Mouse (Mus musculus) liver, embryonic 11.5 days (tissue): ENCODE measurements around the gene Armc10. TPM values are rescaled to one million over a fixed set of nuclear protein-coding genes. Genes with fewer than 3 reads are reported as not detected.
A peak's percentile ranks its signal among the peaks of the same experiment; 100 is the strongest.

Experiments
- ATAC-seq: fragments of 200-750 bp; cut with Nextera tagmentation; replicated peaks from 2 replicates; pipeline ENCODE4 v1.8.0; 2017; ENCODE audit warnings: moderate number of reproducible peaks, mild to moderate bottlenecking, moderate TSS enrichment, moderate library complexity; ENCODE audit not compliant: low FRiP score
- DNase-seq: peaks from one replicate; pipeline ENCODE4 v3.0.0-alpha.2; 2017; ENCODE audit warnings: low spot score
- H3K27ac ChIP-seq: fragments of 300-500 bp; sonication (generic); 2 replicates; pipeline ENCODE4 v1.5.1; 2014; ENCODE audit warnings: mild to moderate bottlenecking, low read depth, low read length, control low read depth
- H3K27me3 ChIP-seq: fragments of 300-500 bp; sonication (generic); replicated peaks from 2 replicates; pipeline ENCODE4 v1.6.1; 2014; ENCODE audit warnings: low read length, mixed read lengths; ENCODE audit not compliant: control insufficient read depth, insufficient read depth
- H3K36me3 ChIP-seq: fragments of 300-500 bp; sonication (generic); 2 replicates; pipeline ENCODE4 v1.6.1; 2014; ENCODE audit warnings: mild to moderate bottlenecking, low read length, moderate library complexity, mixed read lengths; ENCODE audit not compliant: control insufficient read depth, insufficient read depth
- H3K4me1 ChIP-seq: fragments of 300-500 bp; sonication (generic); replicated peaks from 2 replicates; pipeline ENCODE4 v1.6.1; 2014; ENCODE audit warnings: low read length, mixed read lengths; ENCODE audit not compliant: control insufficient read depth, insufficient read depth
- H3K4me2 ChIP-seq: fragments of 300-500 bp; sonication (generic); 2 replicates; pipeline ENCODE4 v1.6.1; 2014; ENCODE audit warnings: mild to moderate bottlenecking, control low read depth, moderate library complexity
- H3K4me3 ChIP-seq: fragments of 300-500 bp; sonication (generic); 2 replicates; pipeline ENCODE4 v1.5.1; 2014; ENCODE audit warnings: low read depth, low read length, control low read depth
- H3K9ac ChIP-seq: fragments of 300-500 bp; sonication (generic); 2 replicates; pipeline ENCODE4 v1.6.1; 2014; ENCODE audit warnings: low read depth, low read length, control low read depth
- H3K9me3 ChIP-seq: fragments of 300-500 bp; sonication (generic); 2 replicates; pipeline ENCODE4 v1.6.1; 2016; ENCODE audit warnings: low read length, inconsistent platforms, mixed read lengths; ENCODE audit not compliant: control insufficient read depth
- WGBS: fragments of 180-500 bp; shearing (Covaris S2); extraction: QIAGEN DNeasy Blood & Tissue Kit; methylation state at CpG from one replicate; pipeline ENCODE4 v1.1.7; 2014; 5-methylcytosine and 5-hydroxymethylcytosine counted together
- polyA plus RNA-seq: library from polyadenylated mRNA; unstranded; fragments of >200 nt; fragmentation: Nextera tagmentation; extraction: Ambion mirVana; gene quantifications from 2 replicates; pipeline ENCODE4 v1.2.1, GENCODE M21; 2014

Gene Armc10
- polyA plus RNA-seq, 1 experiment from 2014 or later = 29.8 TPM

DNA sequence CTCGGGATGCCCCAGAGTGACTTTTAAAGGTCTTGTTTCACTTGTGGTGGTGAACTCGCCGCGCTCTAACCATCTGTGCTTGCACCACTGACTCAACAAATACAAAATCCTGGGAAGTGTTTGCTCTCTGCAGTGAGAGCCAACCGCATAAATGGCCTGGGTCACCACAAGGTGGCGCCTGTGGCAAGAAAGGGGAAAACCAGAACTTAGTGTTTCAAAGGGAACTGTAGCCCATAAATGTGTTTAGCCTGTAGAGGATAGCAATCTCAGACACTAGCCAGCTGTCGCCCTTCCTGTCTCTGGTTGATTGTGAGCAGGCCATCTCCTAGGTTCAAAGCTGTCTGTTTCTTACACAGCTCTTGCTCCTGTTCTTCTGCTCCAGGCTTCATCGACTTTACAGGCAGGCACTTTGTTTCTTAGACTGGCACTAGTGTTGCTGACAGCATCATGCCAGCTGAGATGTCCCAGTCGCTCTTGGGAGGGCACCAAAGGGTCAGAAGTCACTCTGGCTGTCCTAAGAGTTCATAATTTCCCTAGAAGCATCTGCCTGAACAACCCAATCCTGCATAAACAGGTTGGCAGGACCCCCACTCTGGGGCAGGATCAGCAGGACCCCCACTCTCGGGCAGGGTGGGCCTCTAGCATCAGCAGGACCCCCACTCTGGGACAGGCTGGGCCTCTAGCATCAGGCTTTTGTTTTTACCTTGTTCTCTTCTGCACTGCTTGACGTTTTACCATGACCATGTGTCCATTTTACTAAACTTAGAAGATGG lies 13.2 kb downstream of the Armc10 start:
- no peak overlapping the region for H3K4me3 ChIP-seq
- ATAC-seq = peak; percentile 68
- H3K9me3 ChIP-seq = no peaks in the 10 kb centered on the region
- no peak overlapping the region for H3K4me2 ChIP-seq
- H3K9ac ChIP-seq = no peak overlapping the region
- H3K27ac ChIP-seq = no peak overlapping the region
- H3K4me1 ChIP-seq = no peaks in the 10 kb centered on the region
- no peaks in the 10 kb centered on the region for H3K27me3 ChIP-seq
- WGBS = 45% methylated on average over 11 of the region's 11 CpGs
- peaks cover 15% of the 10 kb centered on the region; the same call in 1 of the 2 replicates for H3K36me3 ChIP-seq
- DNase-seq = peak; percentile 58

DNA sequence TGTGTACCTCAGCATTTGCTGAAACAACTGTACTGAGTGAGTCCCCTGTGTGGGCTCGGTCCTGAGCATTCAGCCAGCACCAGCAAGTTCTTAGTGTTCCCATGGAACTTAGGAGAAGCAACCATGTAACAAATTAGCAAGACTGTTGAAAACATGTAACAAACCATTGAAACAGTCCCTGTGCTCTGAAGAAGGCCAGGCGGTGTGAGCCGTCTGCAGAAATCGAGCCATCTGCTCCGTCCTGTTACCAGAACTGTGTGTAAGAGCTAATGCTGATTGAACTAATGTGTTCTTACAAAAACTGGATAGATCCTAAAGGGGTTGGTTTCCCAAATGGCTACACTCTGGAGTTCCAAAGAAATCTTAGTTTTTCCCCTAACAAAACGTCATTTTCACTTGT lies 15.2 kb downstream of the Armc10 start:
- no peak overlapping the region for H3K4me2 ChIP-seq
- 92% methylated on average over 6 of the region's 6 CpGs for WGBS
- H3K36me3 ChIP-seq = peaks cover 10% of the 10 kb centered on the region; the same call in 1 of the 2 replicates
- no peaks in the 10 kb centered on the region for H3K27me3 ChIP-seq
- DNase-seq (no peak), ATAC-seq (no peak)
- no peak overlapping the region for H3K9ac ChIP-seq
- no peaks in the 10 kb centered on the region for H3K9me3 ChIP-seq
- no peaks in the 10 kb centered on the region for H3K4me1 ChIP-seq
- H3K27ac ChIP-seq = no peak overlapping the region
- H3K4me3 ChIP-seq = no peak overlapping the region

DNA sequence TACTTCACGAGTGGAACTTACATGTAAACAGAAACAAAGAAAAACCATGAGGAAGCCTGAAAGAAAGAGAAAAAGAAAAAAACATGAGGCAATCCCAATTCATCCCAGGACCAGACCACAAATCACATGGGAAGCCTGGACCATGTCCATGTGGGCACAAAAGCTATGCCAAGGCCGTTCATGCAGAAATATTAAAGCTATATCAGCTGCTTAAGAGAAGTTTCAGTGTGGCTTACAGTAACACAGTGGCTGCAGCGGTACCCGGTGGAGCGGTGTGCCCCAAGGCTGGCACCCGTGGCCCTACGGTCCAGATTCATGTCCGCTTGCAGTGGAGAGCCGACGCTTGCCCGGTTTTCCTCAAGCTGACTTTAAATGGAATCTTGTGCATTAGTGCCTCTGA lies 17.5 kb downstream of the Armc10 start:
- peaks cover 7% of the 10 kb centered on the region; the same call in 1 of the 2 replicates for H3K36me3 ChIP-seq
- WGBS = 94% methylated on average over 11 of the region's 11 CpGs
- no peak for ATAC-seq

GRCm38 (mm10) chr5:21667191-21668137 lies 21.9 kb downstream of the Armc10 start:
- H3K27ac ChIP-seq = no peak overlapping the region; the same call in 1 of the 2 replicates
- no peaks in the 10 kb centered on the region for H3K27me3 ChIP-seq
- H3K4me3 ChIP-seq = no peak overlapping the region
- H3K36me3 ChIP-seq = peaks cover 3% of the 10 kb centered on the region; the same call in 1 of the 2 replicates
- 0 out of 2 replicates have a peak, but pooled peaks cover 2% of the 10 kb centered on the region for H3K4me1 ChIP-seq
- ATAC-seq = no peak
- WGBS = 59% methylated on average over 8 of the region's 8 CpGs
- no peak overlapping the region for H3K4me2 ChIP-seq
- no peak for DNase-seq
- no peaks in the 10 kb centered on the region for H3K9me3 ChIP-seq
- no peak overlapping the region for H3K9ac ChIP-seq

More for the DNA sequence above, 17.5 kb downstream of the Armc10 start:
- H3K4me3 ChIP-seq = no peak overlapping the region
- no peak overlapping the region for H3K27ac ChIP-seq
- no peaks in the 10 kb centered on the region for H3K27me3 ChIP-seq
- 0 out of 2 replicates have a peak, but pooled peaks cover 2% of the 10 kb centered on the region for H3K4me1 ChIP-seq
- no peaks in the 10 kb centered on the region for H3K9me3 ChIP-seq
- H3K4me2 ChIP-seq = no peak overlapping the region
- no peak overlapping the region for H3K9ac ChIP-seq
- no peak for DNase-seq

DNA sequence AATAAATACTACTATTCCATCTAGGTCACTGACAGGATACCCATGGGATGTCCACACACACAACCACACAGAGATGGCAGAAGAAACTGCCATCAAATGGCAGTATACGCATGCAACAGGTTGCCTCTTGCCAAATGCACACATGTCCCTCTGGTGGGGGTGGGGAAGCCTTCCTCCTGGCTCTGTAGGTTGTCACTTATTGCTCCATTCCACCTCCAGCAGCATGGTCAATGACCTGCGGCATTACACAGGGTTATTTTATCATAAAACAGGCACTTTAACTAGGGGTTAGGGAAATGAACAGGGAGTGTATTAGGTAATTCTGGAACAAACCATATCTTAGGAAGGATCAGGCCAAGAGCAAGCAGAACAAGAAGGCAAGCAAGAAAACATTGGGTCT lies 23.7 kb downstream of the Armc10 start:
- WGBS = 93% methylated on average over 2 of the region's 2 CpGs
- H3K27me3 ChIP-seq = no peaks in the 10 kb centered on the region
- H3K36me3 ChIP-seq = no peaks in the 10 kb centered on the region
- H3K9ac ChIP-seq = no peak overlapping the region
- no peak overlapping the region for H3K27ac ChIP-seq
- H3K4me1 ChIP-seq = peaks cover 10% of the 10 kb centered on the region; the same call in 1 of the 2 replicates
- DNase-seq = no peak
- no peak for ATAC-seq
- no peak overlapping the region for H3K4me2 ChIP-seq
- no peak overlapping the region for H3K4me3 ChIP-seq
- no peaks in the 10 kb centered on the region for H3K9me3 ChIP-seq

DNA sequence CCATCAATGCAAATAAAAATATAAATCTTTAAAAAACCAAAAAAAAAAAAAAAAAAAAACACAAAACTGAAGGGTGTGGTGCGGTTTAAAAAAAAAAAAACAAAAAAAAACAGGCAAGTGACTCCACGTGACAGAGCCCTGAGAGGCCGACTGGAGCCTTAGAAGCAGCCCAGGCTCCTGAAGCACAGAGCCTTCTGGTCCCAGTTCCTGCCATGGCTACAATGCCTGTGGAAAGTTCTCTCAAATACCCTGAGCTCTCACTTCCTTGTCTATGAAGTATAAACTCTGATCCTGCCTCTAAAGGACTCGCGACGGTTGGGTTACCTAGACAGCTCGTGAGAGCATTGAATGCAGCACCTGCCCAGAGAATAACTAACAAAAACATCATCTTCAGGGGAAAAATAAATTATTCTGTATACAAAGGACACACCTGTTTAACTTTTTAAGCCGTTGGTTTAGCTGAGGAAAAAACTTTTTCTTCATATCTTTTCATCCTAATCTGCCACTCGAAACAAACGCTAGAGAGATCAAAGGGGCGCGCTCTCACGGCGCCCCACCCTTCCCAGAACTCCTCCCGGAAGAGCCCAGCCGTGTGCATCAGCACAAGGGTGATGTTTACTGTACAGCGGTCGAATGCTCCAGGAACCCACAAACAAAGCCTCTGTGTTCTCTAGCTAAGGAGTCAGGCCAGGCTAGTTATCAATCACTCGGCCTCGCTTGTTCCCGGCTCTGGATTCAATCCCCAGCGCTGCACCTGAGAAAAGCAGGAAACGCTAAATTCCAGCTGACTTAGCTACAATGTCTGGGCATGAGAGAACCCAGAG lies 27.4 kb downstream of the Armc10 start:
- Histone ChIP-seq H3K36me3 (peaks cover 2% of the 10 kb centered on the region; the same call in 1 of the 2 replicates), H3K4me3 (peak overlapping the region; percentile 33), H3K4me2 (peak overlapping the region; percentile 52), H3K9ac (peak overlapping the region; percentile 54), H3K27me3 (no peaks in the 10 kb centered on the region), H3K27ac (peak overlapping the region; percentile 79), H3K9me3 (no peaks in the 10 kb centered on the region; the same call in 1 of the 2 replicates), H3K4me1 (peaks cover 7% of the 10 kb centered on the region; the same call in 1 of the 2 replicates)
- WGBS = 44% methylated on average over 23 of the region's 23 CpGs
- DNase-seq (no peak), ATAC-seq (peak; percentile 94)

DNA sequence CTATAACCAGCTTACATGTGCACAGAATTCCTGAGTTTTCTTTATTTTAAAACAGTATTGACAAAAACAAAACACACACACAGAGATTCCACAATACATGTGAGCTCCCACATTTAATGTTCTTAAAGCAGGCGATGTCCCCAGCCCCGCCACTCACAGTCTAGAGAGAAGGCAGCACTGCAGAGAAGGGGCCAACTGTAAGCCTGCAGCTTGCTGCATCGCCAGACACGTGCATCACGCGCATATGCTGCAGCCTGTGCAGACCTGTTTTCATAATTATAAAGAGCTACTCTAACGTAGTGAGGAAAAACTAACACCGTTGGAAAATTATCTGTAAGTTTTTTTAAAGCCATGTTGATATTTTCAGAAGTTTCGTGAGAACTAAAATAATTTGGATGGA lies 28.1 kb downstream of the Armc10 start:
- Histone ChIP-seq H3K27ac (peak overlapping the region; percentile 68; the same call in 1 of the 2 replicates), H3K36me3 (peaks cover 2% of the 10 kb centered on the region; the same call in 1 of the 2 replicates), H3K4me1 (peaks cover 7% of the 10 kb centered on the region; the same call in 1 of the 2 replicates), H3K9ac (no peak overlapping the region), H3K27me3 (no peaks in the 10 kb centered on the region), H3K4me3 (no peak overlapping the region), H3K4me2 (peak overlapping the region; percentile 52), H3K9me3 (no peaks in the 10 kb centered on the region; the same call in 1 of the 2 replicates)
- WGBS = 80% methylated on average over 9 of the region's 9 CpGs
- ATAC-seq = no peak
- DNase-seq = no peak

DNA sequence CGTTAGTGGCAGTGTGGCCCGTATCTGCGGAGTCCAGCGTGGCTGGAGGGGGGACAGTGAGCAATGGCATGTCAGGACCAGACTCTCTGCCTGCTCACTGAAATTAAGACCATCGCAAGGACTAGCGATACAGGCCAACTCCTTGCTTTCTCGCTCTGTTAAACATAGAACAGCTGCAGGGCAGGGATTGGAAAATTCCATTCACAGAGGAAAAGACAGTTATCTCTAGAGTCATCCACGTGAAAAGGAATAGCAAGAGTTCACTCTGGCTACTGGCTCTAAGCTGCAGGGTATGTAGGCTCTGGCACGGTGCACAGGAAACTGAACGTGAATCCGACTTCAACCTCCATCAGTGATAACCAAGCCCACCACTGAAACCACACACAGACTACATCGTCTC lies 29.4 kb downstream of the Armc10 start:
- WGBS = 79% methylated on average over 12 of the region's 12 CpGs
- Histone ChIP-seq H3K27ac (no peak overlapping the region), H3K36me3 (peaks cover 2% of the 10 kb centered on the region; the same call in 1 of the 2 replicates), H3K9me3 (no peaks in the 10 kb centered on the region; the same call in 1 of the 2 replicates), H3K4me2 (no peak overlapping the region), H3K9ac (no peak overlapping the region), H3K4me1 (peaks cover 7% of the 10 kb centered on the region; the same call in 1 of the 2 replicates), H3K27me3 (no peaks in the 10 kb centered on the region), H3K4me3 (no peak overlapping the region)
- DNase-seq (no peak), ATAC-seq (no peak)
